Mouse (Mus musculus) ZHBTc4 (cell line): Measurements from ENCODE around the gene Gm17660.

Experiments used
- DNase-seq: peaks from one replicate; pipeline ENCODE4 v3.0.0-alpha.2; 2011; ENCODE audit warnings: low read depth, low spot score

The Gm17660 gene

DNA sequence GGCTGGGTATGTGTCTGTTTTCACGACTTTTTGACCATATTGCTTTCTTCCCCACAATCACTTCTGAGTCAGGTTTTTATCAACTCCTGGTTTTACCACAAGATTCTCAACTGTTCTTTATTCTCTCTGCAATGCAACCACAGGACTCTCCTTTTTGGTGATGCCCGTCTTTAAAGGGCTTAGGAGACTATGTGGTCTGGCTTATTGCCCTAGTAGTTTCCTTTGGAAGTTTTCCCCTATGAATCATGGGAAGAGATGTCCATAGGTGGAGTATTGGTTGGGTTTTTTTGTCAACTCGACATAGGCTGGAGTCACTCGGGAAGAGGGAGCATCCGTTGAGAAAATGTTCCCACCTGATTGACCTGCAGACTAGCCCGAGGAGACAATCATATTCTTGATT is 3.3 kb upstream of the Gm17660 start:
- no peak for DNase-seq

DNA sequence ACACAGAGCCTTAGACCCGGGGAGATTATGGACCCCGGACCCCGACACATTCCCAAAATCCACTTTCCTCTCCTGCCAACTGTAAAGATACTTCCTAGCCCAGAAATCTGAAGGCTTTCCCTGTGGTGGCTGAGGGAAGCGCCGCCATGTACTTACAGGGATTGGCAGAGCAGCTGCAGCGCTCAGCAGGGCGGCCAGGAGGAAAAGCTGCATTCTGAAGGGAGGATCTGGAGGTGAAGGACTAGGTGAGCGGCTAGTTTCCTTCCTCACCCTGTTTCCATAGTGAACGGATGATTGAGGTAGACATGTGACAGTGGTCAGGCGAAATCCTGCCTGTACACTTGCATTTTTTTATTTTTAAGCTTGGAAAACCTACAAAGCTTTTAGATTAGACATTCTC is 1.0 kb downstream of the Gm17660 start:
- peak; percentile 52 for DNase-seq

DNA sequence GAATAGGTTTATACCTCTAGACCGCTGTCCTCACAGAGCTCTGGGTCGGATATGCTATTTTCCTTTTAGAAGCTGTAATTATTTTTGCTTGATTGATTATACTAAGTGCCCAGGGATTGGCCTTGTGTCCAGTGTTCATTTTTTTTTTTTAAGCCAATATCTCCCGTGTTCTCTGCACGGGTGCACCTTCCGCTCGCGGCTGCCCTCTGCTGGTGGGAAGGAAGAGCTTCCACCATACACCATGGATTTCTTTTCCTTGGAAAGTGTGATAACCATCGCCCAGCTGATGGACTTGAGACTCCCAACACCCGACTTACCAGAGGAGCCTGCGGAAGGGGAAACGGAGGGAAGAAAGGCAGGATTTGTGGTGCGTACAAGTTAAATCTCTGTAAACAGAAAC is 3.0 kb downstream of the Gm17660 start:
- DNase-seq: peak; percentile 83

DNA sequence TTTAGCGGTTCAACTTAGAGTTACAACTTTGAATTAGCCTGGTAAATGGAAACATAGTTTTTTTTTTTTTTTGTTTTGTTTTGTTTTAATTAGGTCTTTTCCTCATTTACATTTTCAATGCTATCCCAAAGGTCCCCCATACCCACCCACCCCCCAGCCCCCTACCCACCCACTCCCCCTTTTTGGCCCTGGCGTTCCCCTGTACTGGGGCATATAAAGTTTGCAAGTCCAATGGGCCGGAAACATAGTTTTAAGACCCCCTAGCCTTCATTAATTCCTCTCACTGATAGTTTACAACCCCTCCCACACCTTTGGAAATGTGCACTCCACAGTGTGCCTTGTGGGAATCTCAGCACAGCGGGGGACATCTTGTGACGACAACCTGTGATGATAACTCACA is 3.8 kb downstream of the Gm17660 start:
- DNase-seq: no peak

DNA sequence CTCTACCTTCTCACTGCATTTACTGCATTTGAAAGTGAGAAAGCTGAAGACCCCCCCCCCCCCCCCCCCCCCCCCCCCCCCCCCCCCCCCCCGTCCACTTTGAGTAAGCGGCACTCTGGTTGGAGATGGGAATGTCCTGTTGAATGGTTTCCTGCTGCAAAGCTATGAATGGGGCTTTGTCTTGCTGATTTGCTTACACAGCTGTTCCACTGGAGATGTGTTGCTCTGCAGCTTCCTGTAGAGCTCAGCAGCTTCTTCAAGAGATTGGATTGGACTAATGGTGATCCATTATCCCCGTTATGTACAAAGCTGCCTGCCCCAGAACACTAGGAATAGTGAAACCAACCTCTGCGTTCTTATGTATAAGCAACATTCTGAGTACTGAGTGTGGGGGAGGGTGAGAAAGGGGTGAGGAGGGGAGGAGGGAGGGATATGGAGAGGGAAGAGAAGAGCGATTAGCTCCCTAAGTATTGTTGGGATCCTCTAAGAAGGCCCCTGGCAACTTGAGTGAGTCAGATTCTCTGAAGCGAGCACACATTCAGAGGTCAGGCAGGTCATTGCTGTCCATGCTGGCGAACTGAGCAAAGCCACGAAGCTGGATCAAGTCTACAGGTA is 5.0 kb downstream of the Gm17660 start:
- peak; percentile 73 for DNase-seq

DNA sequence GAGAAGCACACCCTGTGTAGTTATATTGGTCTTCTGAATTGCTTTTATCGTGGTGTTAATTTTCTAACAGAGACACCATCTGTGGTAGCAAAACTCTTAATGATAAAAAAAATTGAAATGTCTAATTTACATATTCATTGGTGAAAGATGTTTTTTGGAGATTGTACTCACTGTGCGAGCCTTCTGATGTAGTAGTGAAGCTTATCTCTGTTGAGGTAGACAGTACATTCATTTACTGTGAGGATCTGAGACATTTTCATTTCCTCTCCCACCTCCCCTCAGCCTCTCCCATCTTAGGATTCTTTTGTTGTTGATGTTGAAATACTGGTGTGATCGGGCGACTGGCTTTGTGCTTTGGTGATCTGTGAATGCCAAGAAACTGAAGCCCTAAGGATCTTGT is 6.4 kb downstream of the Gm17660 start:
- no peak for DNase-seq

DNA sequence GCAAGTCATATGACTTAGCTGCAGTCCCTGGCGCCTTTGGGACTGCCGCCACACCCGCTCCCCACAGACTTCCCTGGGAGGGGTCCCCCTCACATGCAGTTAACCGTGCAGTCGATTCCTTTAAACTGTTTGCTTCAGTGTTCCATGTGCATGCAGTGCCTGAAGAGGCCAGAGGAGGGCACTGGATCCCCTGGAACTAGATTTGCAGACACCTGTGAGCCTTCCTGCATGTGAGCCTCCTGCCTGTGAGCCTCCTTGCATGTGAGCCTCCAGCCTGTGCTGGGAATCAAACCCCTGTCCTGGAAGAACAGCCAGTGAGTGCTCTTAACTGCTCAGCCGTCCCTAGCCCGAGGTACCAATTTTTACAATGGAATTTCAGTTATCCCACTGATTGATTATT is 8.7 kb downstream of the Gm17660 start:
- peak; percentile 56 for DNase-seq

DNA sequence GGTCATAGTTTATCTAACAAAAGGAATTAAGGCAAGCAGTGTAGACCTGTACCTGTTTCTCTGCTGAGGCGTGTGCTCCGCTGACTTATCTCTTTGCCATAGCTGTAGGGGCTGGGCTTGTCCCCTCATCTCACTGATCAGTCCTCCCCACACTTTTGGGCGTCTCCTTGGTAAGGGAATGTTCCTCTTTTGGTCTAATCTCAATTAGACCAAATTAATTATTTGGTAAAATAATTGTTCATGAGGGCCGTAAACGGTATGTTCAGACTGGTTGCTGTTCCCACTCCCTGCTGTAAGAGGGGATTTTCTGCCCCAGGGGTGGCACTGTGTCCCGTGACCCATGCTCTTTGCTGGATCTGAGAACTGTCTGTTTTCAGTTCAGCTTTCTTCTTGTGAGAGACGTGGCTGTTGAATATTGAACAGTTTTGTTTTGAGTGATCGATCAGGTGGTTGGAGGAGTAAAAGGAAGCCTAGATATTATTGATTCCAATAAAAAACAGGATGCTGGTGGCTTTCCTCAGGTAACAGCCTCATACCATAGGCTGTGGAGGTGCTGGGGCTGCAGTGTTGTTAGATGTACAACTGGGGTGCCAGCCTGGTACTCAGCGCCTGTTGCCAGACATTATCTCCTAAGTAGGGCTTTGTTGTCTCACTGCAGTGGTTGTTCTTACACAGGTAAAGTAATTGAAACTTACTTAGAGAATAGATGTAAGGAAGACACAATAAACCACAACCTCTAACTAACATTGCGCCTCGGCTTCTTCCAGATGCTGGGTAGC is 14.4 kb downstream of the Gm17660 start:
- DNase-seq: no peak

DNA sequence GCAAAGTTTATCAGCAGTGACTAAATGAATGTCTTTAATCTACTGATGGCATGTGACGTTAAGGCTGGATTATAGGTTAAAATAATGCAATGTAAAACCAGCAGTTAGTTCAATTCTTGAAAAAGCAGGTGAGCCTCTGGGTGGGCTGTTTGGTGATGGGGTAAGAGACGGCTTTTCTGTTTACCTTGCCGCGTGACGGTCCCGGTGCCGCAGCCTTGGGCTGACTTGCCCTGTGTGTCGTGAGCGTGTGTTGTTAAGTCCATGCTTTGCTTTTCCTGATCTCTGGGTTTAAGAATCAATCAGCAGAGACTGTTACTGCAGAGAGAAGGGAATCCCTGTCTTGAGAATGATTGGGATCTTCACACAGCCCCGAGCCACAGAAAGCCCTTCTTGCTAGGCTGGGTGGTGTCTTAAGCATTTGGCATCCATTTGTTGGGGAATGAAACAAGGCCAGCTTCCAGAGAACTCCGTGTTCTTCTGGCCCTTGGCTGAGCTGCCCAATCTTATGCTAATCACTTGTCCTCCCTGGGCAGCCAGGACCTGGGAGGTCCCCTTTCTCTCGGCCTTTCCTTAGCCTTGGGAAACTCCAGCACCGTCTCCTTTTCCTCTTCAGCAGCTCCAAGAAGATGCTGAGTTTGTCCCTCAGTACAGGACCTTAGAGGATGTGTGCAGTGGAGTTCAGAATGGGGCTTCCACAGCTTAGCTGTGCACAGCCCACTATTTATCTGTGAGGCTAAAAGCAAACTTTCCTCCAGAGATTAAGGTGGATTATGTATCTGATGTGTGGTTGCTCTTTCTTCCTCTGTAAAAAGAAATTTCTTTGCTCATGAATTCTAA is 15.3 kb downstream of the Gm17660 start:
- DNase-seq: peak; percentile 71

DNA sequence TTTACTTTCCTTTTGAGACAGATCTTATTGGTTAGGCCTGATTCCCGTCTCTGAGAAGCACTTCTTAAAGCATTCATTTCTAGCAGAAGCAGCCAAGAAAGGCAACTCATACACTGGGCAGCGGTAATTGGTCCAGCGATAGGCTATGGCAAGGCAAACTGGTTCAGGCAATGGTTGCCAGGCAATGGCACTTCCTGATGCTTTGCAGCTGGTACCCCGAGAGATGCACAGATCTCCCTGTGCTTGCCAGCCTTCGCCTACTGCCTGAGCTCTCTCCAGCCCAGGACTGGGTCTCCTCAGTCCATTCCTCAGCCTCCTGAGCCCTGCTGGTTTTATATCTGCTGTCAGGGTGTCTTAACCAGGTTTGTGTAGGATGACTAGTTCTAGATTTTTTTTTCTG is 17.0 kb downstream of the Gm17660 start:
- DNase-seq: no peak

DNA sequence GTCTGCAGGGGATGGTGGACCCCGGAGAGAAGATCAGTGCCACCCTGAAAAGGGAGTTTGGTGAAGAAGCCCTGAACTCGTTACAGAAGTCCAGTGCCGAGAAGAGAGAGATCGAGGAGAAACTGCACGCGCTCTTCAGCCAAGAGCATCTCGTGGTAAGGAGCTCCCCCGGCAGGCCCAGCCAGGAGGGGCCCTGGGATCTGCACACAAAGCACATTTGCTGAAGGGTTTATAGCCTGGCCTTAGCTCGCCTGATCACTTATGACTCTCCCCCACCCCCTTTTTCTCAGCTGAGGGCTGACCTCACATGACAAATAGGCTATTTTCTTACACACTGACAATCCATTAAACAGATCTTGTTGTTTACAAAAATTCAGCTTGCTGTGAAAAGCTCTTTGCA is 17.8 kb downstream of the Gm17660 start:
- DNase-seq: no peak

DNA sequence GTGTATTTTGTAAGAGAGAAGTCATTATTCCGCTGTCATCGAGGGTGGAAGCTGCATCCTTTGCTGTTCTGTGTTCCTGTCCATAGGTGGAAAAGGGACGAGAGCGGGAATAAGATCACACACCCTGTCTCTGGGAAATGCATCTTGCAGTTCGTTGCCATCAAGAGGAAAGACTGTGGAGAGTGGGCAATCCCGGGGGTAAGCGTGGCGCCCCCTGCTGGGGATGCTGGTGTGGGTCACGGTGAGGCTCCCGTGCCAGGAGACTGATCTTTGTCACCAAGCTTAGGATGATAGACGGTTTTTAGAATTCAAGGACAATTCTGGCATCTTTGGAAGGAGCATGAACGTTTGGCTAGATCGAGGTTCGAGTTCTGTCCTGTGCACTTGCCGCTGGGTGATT is 19.4 kb downstream of the Gm17660 start:
- DNase-seq: peak; percentile 53

DNA sequence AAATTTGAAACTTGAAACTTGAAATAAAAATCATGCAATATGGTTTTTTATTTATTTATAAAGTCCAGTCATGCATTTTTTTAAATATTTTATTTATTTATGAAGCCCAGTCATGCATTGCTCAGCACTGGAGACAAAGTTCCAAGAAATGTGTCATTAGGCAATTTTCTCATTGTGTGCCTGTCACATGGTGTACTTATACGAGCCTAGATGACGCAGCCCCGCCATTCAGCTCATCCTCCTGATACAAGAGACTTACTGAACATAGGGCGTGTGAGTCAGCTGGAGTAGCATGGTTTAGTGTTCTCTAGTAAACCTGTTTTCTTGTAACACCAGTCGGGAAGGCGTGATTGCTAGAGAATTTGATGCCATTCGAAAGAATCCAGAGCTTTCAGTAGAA is 21.1 kb downstream of the Gm17660 start:
- no peak for DNase-seq

DNA sequence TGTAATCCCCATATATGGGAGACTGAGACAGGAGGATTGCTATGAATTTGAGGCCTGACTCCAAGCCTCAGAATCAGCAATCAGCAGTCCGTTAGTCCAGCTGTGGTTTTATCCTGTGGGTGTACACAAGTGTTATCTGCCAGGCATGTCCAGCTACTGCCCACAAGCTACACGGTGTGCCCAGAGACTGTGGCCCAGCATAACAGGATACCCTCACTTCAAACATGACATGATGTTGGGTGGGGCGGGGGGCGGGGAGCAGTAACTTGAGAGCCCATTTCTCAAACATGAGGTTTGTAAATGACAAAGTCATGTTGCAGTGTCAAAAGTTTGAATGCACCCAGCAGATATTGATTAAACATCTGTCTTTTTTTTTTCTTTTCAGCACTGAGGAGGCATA is 21.6 kb downstream of the Gm17660 start:
- no peak for DNase-seq

DNA sequence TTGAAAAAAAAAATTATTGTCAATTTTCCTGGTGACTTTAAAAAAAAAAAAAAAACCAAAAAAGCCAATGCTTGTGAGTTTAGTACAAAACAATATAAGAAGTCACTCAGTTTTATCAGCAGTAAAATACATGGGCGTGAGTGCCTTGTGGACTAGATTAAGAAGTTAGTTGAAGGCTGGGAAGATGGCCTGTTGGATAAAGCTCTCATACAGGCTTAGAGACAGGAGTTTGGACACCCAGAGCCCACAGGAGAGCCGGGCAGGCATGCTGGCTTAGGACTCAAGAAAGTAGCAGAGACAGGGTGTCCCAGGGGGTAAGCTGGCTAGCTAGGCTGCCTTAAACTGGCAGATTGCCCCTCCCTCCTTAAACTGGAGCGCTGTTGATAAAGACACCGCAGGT is 22.5 kb downstream of the Gm17660 start:
- DNase-seq: no peak

DNA sequence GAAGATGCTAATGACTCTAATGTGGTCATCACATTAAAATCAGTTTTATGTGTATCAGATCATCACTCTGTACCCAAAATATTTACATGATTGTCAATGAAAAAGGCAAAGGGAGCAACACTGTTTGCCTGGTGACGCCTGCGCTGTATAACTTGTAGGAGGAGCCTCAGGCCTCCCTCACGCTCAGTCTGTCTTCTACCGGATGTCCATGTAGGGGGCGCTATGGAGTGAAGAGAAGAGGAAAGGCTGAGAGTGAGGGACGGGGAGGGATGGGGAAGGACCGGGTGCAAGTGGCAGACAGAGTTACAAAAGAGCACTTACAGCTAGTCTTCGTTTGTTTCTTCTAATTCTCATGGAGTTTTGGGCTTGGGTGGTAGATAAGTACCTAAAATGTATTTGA is 24.5 kb downstream of the Gm17660 start:
- peak; percentile 86 for DNase-seq

DNA sequence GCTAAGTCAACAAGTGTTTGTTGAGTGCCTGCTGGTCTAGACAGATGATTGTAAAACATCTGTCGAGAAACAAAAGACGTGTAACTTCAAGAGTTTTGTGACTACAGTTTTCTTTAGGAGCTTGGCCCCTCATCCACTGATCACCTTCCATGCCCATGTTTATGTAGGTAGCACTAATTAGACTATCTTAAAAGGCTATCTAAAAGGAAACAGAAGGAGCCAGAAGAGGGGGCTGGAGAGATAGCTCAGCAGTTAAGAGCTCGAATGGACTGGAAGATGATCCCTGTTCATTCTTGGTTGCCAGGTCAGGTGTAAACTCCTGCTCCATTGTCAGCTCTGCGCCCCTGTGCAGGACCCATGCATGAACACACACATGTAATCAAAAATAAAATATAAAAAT is 29.3 kb downstream of the Gm17660 start:
- DNase-seq: peak; percentile 25

DNA sequence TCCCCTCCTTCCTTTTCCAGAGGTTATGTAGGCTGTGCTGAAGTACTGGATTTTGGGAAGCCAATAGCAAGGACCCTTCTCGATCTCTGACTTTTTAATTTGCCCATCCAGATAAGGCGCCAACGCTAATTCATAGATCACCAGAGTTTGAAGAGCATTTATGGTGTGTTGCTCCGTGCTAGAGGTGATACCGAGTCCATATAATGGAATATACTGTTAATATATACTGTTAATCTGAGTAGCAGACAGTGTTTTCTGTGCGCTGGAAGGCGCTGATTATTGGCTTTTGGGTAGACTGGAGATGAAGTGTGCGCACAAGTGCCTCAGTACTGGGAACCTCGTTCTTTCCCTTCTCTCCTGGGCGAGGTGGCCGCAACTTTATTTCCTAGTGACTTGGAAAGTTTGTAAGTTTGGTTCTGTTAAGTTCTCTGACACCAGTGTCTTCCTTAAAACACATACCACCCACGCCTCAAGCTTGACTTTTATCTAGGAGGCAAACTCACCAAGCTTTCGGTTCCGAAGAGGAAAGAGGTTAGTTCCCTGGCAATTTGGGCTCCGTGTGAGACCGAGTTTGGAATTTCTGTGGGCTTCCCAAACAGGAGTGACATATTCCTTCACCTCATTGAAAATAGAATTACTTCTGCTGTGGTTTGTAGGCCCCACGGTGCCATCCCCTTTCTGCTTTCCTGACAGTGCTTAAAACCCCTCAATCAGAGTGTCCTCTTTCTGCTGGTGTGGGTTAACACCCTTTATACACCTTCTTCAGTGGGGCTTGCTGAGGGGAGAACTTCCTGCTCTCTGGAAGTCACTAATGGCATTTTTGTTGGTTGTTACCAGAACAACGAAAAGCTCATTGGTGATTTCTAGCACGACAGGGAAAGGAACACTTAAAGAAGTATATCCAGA is 30.0 kb downstream of the Gm17660 start:
- no peak for DNase-seq

DNA sequence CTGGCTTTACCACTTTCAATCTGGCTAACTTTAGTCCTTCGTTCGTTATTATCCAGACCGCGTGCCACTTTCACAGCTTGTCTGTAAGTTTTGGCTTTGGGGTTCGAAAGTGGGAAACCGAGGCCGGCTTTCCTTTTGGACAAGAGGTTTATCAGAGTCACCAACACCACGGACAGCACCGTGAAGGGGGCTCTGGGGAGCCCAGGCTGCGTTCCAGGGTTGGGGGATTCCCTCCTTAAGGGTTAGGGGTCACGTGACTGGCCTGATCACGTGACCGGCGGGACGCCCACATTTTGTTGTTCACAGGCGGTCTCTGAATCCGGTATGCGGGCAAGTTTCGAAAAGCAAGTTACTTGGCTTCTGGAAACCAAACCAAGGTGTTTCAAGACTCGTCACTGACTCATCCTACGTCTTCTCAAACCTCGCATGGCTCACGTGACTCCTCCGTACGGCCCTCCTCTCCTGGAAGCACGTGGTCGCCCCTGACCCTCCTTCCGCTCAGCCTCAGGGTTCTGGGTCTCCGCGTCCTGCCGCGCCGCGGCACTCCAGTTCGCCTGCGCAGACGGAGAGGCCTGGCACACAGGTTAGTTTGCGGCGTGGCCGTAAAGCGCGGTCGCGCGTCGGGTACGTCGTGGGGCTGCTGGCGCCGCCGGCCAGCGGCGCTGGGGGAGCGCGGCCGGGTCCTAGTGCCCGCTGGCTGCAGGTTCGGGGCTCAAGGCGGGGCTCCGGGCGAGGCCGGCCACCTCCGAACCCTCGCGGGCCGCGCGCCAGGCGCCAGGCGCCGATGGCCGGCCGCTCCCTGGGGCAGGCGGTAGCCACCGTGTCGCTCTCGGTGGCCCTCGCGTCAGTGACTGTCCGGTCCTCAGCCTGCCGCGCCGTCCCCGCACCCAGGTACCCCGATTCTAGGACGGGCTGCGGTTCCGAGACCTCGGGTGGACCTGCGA is 30.9 kb downstream of the Gm17660 start, which contains the start of gene Nudt9:
Nudt9 (plus strand) TSS at position 51 of the 944 bp plus-strand sequence.
- DNase-seq: peak; percentile 99

DNA sequence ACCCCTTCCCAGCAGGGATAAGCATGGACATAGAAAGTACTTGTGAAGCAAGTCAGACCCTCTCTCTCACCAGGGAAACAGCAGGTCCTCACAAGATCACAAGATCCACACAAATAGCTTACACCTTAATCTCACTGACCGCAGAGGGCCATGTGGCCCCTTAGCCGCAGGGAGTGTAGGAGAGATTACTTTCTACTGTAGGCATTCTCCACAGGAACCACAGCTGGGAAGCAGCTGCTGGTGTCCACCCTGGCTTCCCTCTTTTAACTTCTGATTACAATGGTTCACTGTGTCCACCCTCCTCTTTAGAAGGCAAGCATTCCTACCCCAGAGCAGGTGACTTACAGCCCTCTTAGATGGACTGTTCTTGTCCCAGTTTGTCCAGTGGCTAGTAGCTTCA is 33.7 kb downstream of the Gm17660 start:
- no peak for DNase-seq
